In genomic region chrX:7422691-7423111, GRCm38 (mm10) we compare ENCODE assay signal across 7 mouse cellular contexts. TPM values are rescaled to one million over a fixed set of nuclear protein-coding genes. Genes with fewer than 3 reads are reported as not detected.
DNase-seq lines count a peak whose midpoint lies in the region; ATAC-seq lines count a peak whose summit lies in the region.

No protein-coding gene starts in this region.

- peak overlapping the region; percentile 44 for H3K9ac ChIP-seq in intestine, embryonic 15.5 days

- 22% methylated on average over 26 of the region's 26 CpGs for WGBS in intestine, embryonic 15.5 days

- H3K27me3 ChIP-seq in intestine, embryonic 15.5 days (replicated peaks): no peaks in the 10 kb centered on the region

- no peaks in the 10 kb centered on the region for H3K9me3 ChIP-seq in intestine, embryonic 15.5 days

- H3K4me2 ChIP-seq in intestine, embryonic 15.5 days (replicated peaks): peak overlapping the region; percentile 56

- H3K4me1 ChIP-seq in intestine, embryonic 15.5 days (replicated peaks): no peaks in the 10 kb centered on the region

- peak; percentile 78 for DNase-seq in adipocyte (ENCODE audit: low spot score)
- peak; percentile 90 for DNase-seq in embryo, embryonic 10 days (ENCODE audit: low spot score)
- DNase-seq in gastrocnemius, postnatal 36 days: peak; percentile 38 to 41
- peak; percentile 76 to 84 for DNase-seq in left cerebral cortex, postnatal 25 days (ENCODE audit: low spot score in 2 of 2)
- DNase-seq in mesoderm, embryonic 11.5 days (ENCODE audit: low read depth, low spot score): peak; percentile 73
- peak; percentile 65 for DNase-seq in right cerebral cortex, postnatal 4 days

- peak; percentile 79 for ATAC-seq in intestine, embryonic 15.5 days

- intact Hi-C loops in gastrocnemius, postnatal 36 days (cut with DNase I): loop anchor here (2.0 to 10.0 kb wide), 3 partner anchors 100 to 272 kb away; partner anchors contain the start of gene Gpkow
- intact Hi-C loops in left cerebral cortex, postnatal 25 days (cut with DNase I): loop anchor here (2.0 to 5.0 kb wide), 3 partner anchors 46 to 215 kb away; partner anchors contain the start of genes Foxp3, Ppp1r3f and Syp

- no peaks in the 10 kb centered on the region for H3K36me3 ChIP-seq in intestine, embryonic 15.5 days

- H3K27ac ChIP-seq in intestine, embryonic 15.5 days: no peak overlapping the region

- peak overlapping the region; percentile 47 for H3K4me3 ChIP-seq in intestine, embryonic 15.5 days (replicated peaks)

RNA-seq across cellular contexts. Expression of gene Usp27x, which starts 47.1 kb away (rescaled TPM):
- total RNA-seq in gastrocnemius, postnatal 36 days (2021): under 1 TPM; 0.15 to 0.37 TPM
- 0.50 and 0.51 TPM in 2 replicates for polyA plus RNA-seq in intestine, embryonic 15.5 days (2015; fragmentation: Nextera tagmentation; extraction: Ambion mirVana)
- total RNA-seq in left cerebral cortex, postnatal 25 days (2021): 10 to 100 TPM; 14.1 to 15.4 TPM

Comparison
In these comparisons a context has a peak if more than half of its experiments do, and no peak if none do; other contexts are left out.
1. DNase-seq: peak in every context shown above with its lines; median percentile 90 in embryo, embryonic 10 days; 80 in left cerebral cortex, postnatal 25 days; 78 in adipocyte; 73 in mesoderm, embryonic 11.5 days; 65 in right cerebral cortex, postnatal 4 days; 40 in gastrocnemius, postnatal 36 days.
2. RNA of gene Usp27x, which starts 47.1 kb away (total RNA-seq): 14.1 to 15.4 TPM in left cerebral cortex, postnatal 25 days; 0.15 to 0.37 TPM in gastrocnemius, postnatal 36 days; every median in the first group is over 10 times any median in the second.